20 mouse cellular contexts compared by ENCODE assay signal in genomic region chr10:79665051-79665450, GRCm38 (mm10). TPM values are rescaled to one million over a fixed set of nuclear protein-coding genes. Genes with fewer than 3 reads are reported as not detected.
"Had no signal": no experiment of that assay in that cellular context is flagged by ENCODE, and none has a peak within 500 bp of the region (broad histone marks: within the 10 kb centered on the region; RNA-seq: fewer than 3 reads in every experiment).

No protein-coding gene starts in this region.

- H3K27me3 ChIP-seq: limb, embryonic 15.5 days; neural tube, embryonic 15.5 days had no signal

- H3K4me3 ChIP-seq: limb, embryonic 15.5 days; liver, embryonic 12.5 days; neural tube, embryonic 15.5 days had no signal

- H3K27ac ChIP-seq: kidney, postnatal 0 days; limb, embryonic 15.5 days; liver, embryonic 12.5 days; neural tube, embryonic 15.5 days had no signal

- H3K36me3 ChIP-seq: limb, embryonic 15.5 days; liver, embryonic 12.5 days; neural tube, embryonic 15.5 days had no signal

- H3K9me3 ChIP-seq: limb, embryonic 15.5 days; liver, embryonic 12.5 days; neural tube, embryonic 15.5 days had no signal

- ATAC-seq: liver, embryonic 12.5 days; midbrain, embryonic 16.5 days had no signal

- H3K9ac ChIP-seq: limb, embryonic 15.5 days; liver, embryonic 12.5 days; lung, embryonic 14.5 days; neural tube, embryonic 15.5 days had no signal

- H3K4me2 ChIP-seq: limb, embryonic 15.5 days; liver, embryonic 12.5 days; lung, embryonic 14.5 days; midbrain, embryonic 11.5 days; neural tube, embryonic 15.5 days had no signal

- DNase-seq: kidney, adult 8-10 months; kidney, postnatal 36 days; layer of hippocampus, adult 9-11 months; layer of hippocampus, postnatal 36 days; lung, embryonic 14.5 days; lung, postnatal 10 days; lung, postnatal 4 days; right cerebral cortex, adult 18-20 months; right cerebral cortex, postnatal 25 days; thymus, postnatal 36 days had no signal

RNA-seq across cellular contexts. Expression of gene Odf3l2, which starts 19.5 kb away (rescaled TPM):
- polyA plus RNA-seq: kidney, postnatal 0 days; limb, embryonic 11.5 days; liver, embryonic 12.5 days; liver, embryonic 16.5 days; lung, embryonic 14.5 days; midbrain, embryonic 11.5 days; small intestine, adult 2 months; thymus, postnatal 0 days had no signal
